Mouse (Mus musculus) lung, postnatal 0 days (tissue): Measurements from ENCODE around the gene Catsperd. TPM values are rescaled to one million over a fixed set of nuclear protein-coding genes. Genes with fewer than 3 reads are reported as not detected.
"Not testable (repeated sequence)": the region's sequence is repeated elsewhere in the genome, so short reads cannot be mapped to it uniquely, and the experiment has no call there.

Source experiments
- ATAC-seq: fragments of 200-750 bp; cut with Nextera tagmentation; 2 replicates; pipeline ENCODE4 v1.8.0; 2017; ENCODE audit warnings: moderate library complexity
- DNase-seq: peaks from one replicate; pipeline ENCODE4 v3.0.0-alpha.2; 2016; ENCODE audit warnings: low spot score
- H3K27ac ChIP-seq: fragments of 300-500 bp; sonication (generic); 2 replicates; pipeline ENCODE4 v1.5.1; 2014; ENCODE audit warnings: antibody characterized with exemption, mild to moderate bottlenecking, low read length, mixed read lengths
- H3K27me3 ChIP-seq: fragments of 300-500 bp; sonication (generic); replicated peaks from 2 replicates; pipeline ENCODE4 v1.6.1; 2014; ENCODE audit warnings: low read length, mixed read lengths; ENCODE audit not compliant: insufficient read depth
- H3K36me3 ChIP-seq: fragments of 300-500 bp; sonication (generic); 2 replicates; pipeline ENCODE4 v1.6.1; 2014; ENCODE audit warnings: low read length, mixed read lengths; ENCODE audit not compliant: insufficient read depth
- H3K4me1 ChIP-seq: fragments of 300-500 bp; sonication (generic); 2 replicates; pipeline ENCODE4 v1.6.1; 2014; ENCODE audit warnings: antibody characterized with exemption, low read depth, low read length, mixed read lengths; ENCODE audit not compliant: insufficient read depth
- H3K4me2 ChIP-seq: fragments of 300-500 bp; sonication (generic); replicated peaks from 2 replicates; pipeline ENCODE4 v1.6.1; 2014; ENCODE audit warnings: low read depth, mild to moderate bottlenecking, low read length, moderate library complexity, mixed read lengths
- H3K4me3 ChIP-seq: fragments of 300-500 bp; sonication (generic); 2 replicates; pipeline ENCODE4 v1.5.1; 2014; ENCODE audit warnings: low read depth, low read length
- H3K9ac ChIP-seq: fragments of 300-500 bp; sonication (generic); replicated peaks from 2 replicates; pipeline ENCODE4 v1.6.1; 2014; ENCODE audit warnings: low read depth, mild to moderate bottlenecking
- H3K9me3 ChIP-seq: fragments of 300-500 bp; sonication (generic); 2 replicates; pipeline ENCODE4 v1.6.1; 2016; ENCODE audit warnings: low read length, mixed read lengths
- CTCF ChIP-seq: IDR thresholded peaks from 2 replicates; pipeline ENCODE4 v1.5.1; 2016; ENCODE audit warnings: antibody characterized with exemption, mild to moderate bottlenecking
- EP300 ChIP-seq: IDR thresholded peaks from 2 replicates; pipeline ENCODE4 v1.6.1; 2016; ENCODE audit warnings: antibody characterized with exemption, mild to moderate bottlenecking, control low read depth
- WGBS: fragments of 180-500 bp; shearing (Covaris S2); extraction: QIAGEN DNeasy Blood & Tissue Kit; methylation state at CpG from one replicate; pipeline ENCODE4 v1.1.7; 2014; 5-methylcytosine and 5-hydroxymethylcytosine counted together
- polyA plus RNA-seq: library from polyadenylated mRNA; unstranded; fragments of >200 nt; fragmentation: Nextera tagmentation; extraction: Ambion mirVana; gene quantifications from 2 replicates; pipeline ENCODE4 v1.2.1, GENCODE M21; 2015

Gene Catsperd
- polyA plus RNA-seq, 1 experiment from 2014 or later, result 0.12 TPM

GRCm38 (mm10) chr17:56611861-56612564 is 15.9 kb upstream of the Catsperd start:
- peak; percentile 73 for DNase-seq
- Histone ChIP-seq H3K27ac (no peak overlapping the region), H3K9me3 (no peaks in the 10 kb centered on the region), H3K36me3 (peaks cover 1% of the 10 kb centered on the region; the same call in 1 of the 2 replicates), H3K9ac (no peak overlapping the region), H3K4me2 (no peak overlapping the region), H3K4me3 (no peak overlapping the region), H3K27me3 (no peaks in the 10 kb centered on the region), H3K4me1 (peaks cover 14% of the 10 kb centered on the region)
- TF ChIP-seq EP300 (no peak), CTCF (no peak)
- peak; percentile 10; the same call in 1 of the 2 replicates for ATAC-seq
- WGBS, result 19% methylated on average over 14 of the region's 14 CpGs

- H3K27me3 ChIP-seq, H3K4me3 ChIP-seq, H3K4me2 ChIP-seq, H3K36me3 ChIP-seq, H3K9me3 ChIP-seq, H3K27ac ChIP-seq, H3K9ac ChIP-seq, DNase-seq, ATAC-seq: not testable (repeated sequence)
- 72% methylated on average over 10 of the region's 10 CpGs for WGBS
- peaks cover 14% of the 10 kb centered on the region for H3K4me1 ChIP-seq
Observed at GRCm38 (mm10) chr17:56612565-56612939, 15.4 kb upstream of the Catsperd start.

DNA sequence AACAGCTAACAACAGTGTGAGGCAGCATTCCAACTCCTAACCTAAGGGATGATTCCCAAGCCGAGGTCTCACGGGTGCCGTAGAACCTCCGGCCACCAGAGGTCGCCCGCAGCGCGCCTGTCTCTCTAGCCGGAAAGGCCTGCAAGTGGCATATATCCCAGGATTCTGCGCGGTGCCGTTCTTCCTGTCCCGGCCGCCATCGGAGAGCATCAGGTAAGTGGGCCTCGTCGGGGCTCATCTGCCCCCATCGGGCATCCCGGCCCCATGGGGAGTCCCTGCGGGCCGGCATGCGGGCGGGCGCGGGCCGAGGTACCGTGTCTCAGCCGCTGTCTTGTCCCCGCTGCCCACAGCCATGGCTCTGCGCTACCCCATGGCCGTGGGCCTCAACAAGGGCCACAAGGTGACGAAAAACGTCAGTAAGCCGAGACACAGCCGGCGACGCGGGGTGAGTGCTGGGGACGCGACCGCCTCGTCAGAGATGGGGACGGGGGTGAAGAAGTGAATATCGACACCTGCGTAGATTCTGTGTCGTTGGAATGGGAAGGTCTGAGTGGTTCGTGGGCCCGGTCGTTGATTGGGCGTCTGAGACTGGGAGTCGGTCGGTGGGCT is 14.6 kb upstream of the Catsperd start, which contains the start of gene Rpl36:
TSS of gene Rpl36 (plus strand) at position 181 of the 609 bp plus-strand sequence.
- no peaks in the 10 kb centered on the region for H3K9me3 ChIP-seq

DNA sequence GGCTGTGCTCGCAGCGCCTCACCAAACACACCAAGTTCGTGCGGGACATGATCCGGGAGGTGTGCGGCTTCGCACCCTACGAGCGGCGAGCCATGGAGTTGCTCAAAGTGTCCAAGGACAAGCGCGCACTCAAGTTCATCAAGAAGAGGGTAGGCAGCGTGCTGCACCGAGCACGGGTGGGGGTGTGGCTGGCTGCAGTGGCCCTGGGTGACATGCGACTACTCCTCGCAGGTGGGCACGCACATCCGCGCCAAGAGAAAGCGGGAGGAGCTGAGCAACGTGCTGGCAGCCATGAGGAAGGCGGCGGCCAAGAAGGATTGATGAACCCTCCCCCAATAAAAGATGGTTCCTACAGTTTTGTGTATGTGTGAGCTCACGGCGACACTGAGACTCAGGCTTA is 14.1 kb upstream of the Catsperd start:
- DNase-seq, ATAC-seq, H3K9me3 ChIP-seq, H3K27me3 ChIP-seq: not testable (repeated sequence)
- Histone ChIP-seq H3K9ac (peak overlapping the region; percentile 72), H3K36me3 (peaks cover 10% of the 10 kb centered on the region; the same call in 1 of the 2 replicates), H3K4me3 (peak overlapping the region; percentile 65), H3K4me2 (peak overlapping the region; percentile 74), H3K27ac (peak overlapping the region; percentile 90), H3K4me1 (peaks cover 11% of the 10 kb centered on the region; the same call in 1 of the 2 replicates)
- under 1% methylated on average over 22 of the region's 26 CpGs for WGBS

More for the DNA sequence above, 14.6 kb upstream of the Catsperd start, which contains the start of gene Rpl36:
- Histone ChIP-seq H3K27ac (peak within 1 kb of the TSS; percentile 90), H3K9ac (peak within 1 kb of the TSS; percentile 72), H3K4me2 (peak within 1 kb of the TSS; percentile 74), H3K4me3 (peak within 1 kb of the TSS; percentile 65), H3K4me1 (peaks cover 14% of the 10 kb centered on the region), H3K27me3 (no peaks in the 10 kb centered on the region), H3K36me3 (peaks cover 5% of the 10 kb centered on the region; the same call in 1 of the 2 replicates)
- peak; percentile 61 for ATAC-seq
- peak; percentile 95 for DNase-seq
- TF ChIP-seq EP300 (peak; percentile 29; the same call in 1 of the 2 replicates), CTCF (peak; percentile 98)
- WGBS, result under 1% methylated on average over 52 of the region's 52 CpGs

DNA sequence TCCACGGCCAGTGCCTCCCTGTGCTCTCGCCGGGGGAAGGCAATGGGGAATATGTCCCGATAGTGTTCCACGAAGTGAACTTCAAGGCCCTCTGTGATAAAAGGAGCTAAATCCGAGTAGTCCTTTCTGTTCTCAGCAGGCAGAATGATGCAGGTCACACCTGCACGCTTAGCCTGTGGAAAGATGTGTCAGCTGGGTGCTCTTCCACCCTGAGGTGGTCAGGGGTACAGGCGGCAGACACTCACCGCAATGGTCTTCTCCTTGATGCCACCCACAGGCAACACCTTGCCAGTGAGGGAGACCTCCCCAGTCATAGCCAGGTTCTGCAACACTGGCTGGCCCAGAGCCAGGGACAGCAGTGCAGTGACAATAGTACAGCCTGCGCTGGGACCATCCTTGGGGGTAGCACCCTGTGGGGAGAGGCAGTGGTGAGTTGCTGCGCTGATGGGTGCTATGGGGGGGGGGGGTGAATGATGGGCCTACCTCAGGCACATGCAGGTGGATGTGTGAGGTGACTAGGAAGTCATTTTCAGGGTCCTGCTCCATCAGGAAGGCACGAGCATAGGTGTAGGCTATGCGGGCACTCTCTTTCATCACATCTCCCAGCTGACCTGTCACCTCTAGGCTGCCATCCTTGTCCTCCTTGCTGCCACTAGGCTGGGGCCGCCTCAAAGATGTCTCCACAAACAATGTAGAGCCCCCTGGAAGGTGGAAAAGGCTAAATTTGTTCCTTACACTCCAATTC is 13.4 kb upstream of the Catsperd start:
- Histone ChIP-seq H3K4me2 (peak overlapping the region; percentile 74), H3K4me1 (peaks cover 11% of the 10 kb centered on the region; the same call in 1 of the 2 replicates), H3K4me3 (peak overlapping the region; percentile 65), H3K27ac (no peak overlapping the region; the same call in 1 of the 2 replicates), H3K36me3 (peaks cover 11% of the 10 kb centered on the region; the same call in 1 of the 2 replicates), H3K9me3 (no peaks in the 10 kb centered on the region), H3K27me3 (no peaks in the 10 kb centered on the region), H3K9ac (peak overlapping the region; percentile 72)
- no peak for DNase-seq
- 19% methylated on average over 14 of the region's 14 CpGs for WGBS
- ATAC-seq, result no peak
- no peak for TF ChIP-seq EP300
- TF ChIP-seq CTCF, result no peak
